14 mouse cellular contexts compared by ENCODE assay signal in the genomic region with DNA sequence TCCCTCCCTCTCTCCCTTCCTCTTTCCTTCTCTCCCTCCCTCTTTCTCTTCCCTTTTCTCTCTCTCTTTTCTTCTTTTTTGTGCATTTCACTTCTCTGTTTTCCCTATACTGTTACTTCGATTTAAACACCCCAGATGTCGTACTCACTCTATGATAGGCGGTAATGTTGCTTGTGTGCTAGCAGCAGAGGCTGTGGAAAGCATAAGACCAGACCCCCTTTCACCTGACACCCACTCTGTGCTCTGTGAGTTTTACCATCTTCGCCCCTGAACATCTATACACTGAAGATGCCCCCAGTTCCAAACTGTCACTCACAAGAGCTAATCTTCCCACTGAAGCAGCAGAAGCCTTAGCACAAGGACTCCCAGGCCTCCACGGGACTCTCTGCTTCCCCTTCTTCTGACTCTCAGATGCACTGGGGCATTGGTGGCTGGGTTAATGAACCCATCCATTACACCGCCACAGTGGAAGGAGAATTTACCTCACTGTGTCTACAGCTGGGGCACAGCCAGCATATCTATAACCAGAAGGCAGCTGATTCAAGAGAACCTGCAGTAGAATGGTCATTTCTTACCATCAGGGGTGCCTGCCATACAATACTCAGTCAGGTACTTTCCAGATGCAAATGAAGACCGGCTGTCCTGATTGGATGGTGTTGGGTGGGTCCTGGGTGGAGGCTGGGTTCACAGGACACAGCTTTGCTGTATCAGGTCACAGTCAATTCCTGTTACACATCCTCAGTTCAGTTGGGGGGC.
"Had no signal": no experiment of that assay in that cellular context is flagged by ENCODE, and none has a peak within 500 bp of the region (broad histone marks: within the 10 kb centered on the region; RNA-seq: fewer than 3 reads in every experiment).

No protein-coding gene starts in this region.

- H3K27me3 ChIP-seq: liver, embryonic 15.5 days; midbrain, embryonic 15.5 days; neural tube, embryonic 12.5 days had no signal

- DNase-seq: kidney, adult 18-20 months; kidney, postnatal 25 days; lung, adult 2 months; retina, postnatal 1 day; thymus, postnatal 4 days had no signal

- H3K4me3 ChIP-seq: layer of hippocampus, adult 2 months; limb, embryonic 10.5 days; liver, embryonic 15.5 days; megakaryocyte, embryonic 14.5 days; midbrain, embryonic 15.5 days; neural tube, embryonic 12.5 days had no signal

- H3K4me2 ChIP-seq: liver, embryonic 11.5 days; liver, embryonic 15.5 days; midbrain, embryonic 11.5 days; midbrain, embryonic 15.5 days; neural tube, embryonic 12.5 days had no signal

- H3K9ac ChIP-seq: liver, embryonic 15.5 days; midbrain, embryonic 15.5 days; neural tube, embryonic 12.5 days had no signal

- H3K27ac ChIP-seq: layer of hippocampus, adult 2 months; limb, embryonic 10.5 days; liver, embryonic 15.5 days; midbrain, embryonic 15.5 days; neural tube, embryonic 12.5 days had no signal

- H3K4me1 ChIP-seq: liver, embryonic 15.5 days; midbrain, embryonic 15.5 days; neural tube, embryonic 12.5 days had no signal

- H3K36me3 ChIP-seq: limb, embryonic 10.5 days; liver, embryonic 15.5 days; midbrain, embryonic 15.5 days; neural tube, embryonic 12.5 days had no signal

- H3K9me3 ChIP-seq: limb, embryonic 10.5 days; liver, embryonic 15.5 days; megakaryocyte, embryonic 14.5 days; midbrain, embryonic 15.5 days; neural tube, embryonic 12.5 days had no signal

- ATAC-seq: lung, postnatal 0 days; midbrain, embryonic 15.5 days had no signal
